In the genomic region with DNA sequence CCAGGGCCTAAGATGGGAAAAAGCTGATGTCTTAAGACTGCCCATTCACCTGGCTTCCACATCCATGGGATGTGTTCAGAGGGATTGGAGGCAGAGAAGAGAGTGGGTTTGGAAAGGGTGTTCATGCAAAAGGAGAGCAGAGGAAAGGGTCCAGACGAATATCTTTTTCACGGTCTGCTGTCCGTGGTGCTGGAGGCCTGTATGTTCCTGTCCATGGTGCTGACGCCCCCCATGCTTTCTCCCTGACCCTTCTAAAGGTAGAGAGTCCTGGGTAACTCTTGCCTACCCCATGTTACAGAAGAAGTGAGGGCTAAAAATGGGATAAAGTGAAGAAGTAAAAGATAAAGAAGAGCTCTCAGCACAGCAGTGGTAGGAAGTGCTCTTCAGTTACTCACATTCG, we compare ENCODE assay signal across 11 mouse cellular contexts. TPM values are rescaled to one million over a fixed set of nuclear protein-coding genes. Genes with fewer than 3 reads are reported as not detected.
DNase-seq lines count a peak whose midpoint lies in the region; ATAC-seq and TF ChIP-seq lines count a peak whose summit lies in the region.
"Had no signal": no experiment of that assay in that cellular context is flagged by ENCODE, and none has a peak within 500 bp of the region (broad histone marks: within the 10 kb centered on the region; RNA-seq: fewer than 3 reads in every experiment).

No protein-coding gene starts in this region.

- H3K4me2 ChIP-seq in lung, embryonic 14.5 days: no peak overlapping the region
- H3K4me2 ChIP-seq: heart, embryonic 15.5 days; liver, embryonic 15.5 days had no signal

- no peak for TF ChIP-seq CTCF in lung, embryonic 14.5 days (IDR thresholded peaks at IDR 0.05; ENCODE audit: low read depth)

- H3K27ac ChIP-seq in lung, embryonic 14.5 days (ENCODE audit: low read depth): no peak overlapping the region
- H3K27ac ChIP-seq: heart, embryonic 15.5 days; liver, embryonic 15.5 days had no signal

- WGBS in lung, embryonic 14.5 days: 9% methylated on average over 5 of the region's 5 CpGs

- H3K9me3 ChIP-seq in lung, embryonic 14.5 days (ENCODE audit: low read depth, low read length): no peaks in the 10 kb centered on the region
- H3K9me3 ChIP-seq: heart, embryonic 15.5 days; liver, embryonic 15.5 days had no signal

- no peaks in the 10 kb centered on the region for H3K36me3 ChIP-seq in lung, embryonic 14.5 days (ENCODE audit: insufficient read depth)
- H3K36me3 ChIP-seq: heart, embryonic 15.5 days; liver, embryonic 15.5 days had no signal

- ATAC-seq in CD4-positive, CD25-positive, alpha-beta regulatory T cell, adult 4 months: no peak
- no peak for ATAC-seq in lung, embryonic 14.5 days (ENCODE audit: insufficient read depth)

- H3K4me3 ChIP-seq in lung, embryonic 14.5 days (ENCODE audit: low read depth, low read length): no peak overlapping the region
- H3K4me3 ChIP-seq: heart, embryonic 15.5 days; liver, embryonic 15.5 days had no signal

- no peaks in the 10 kb centered on the region for H3K27me3 ChIP-seq in lung, embryonic 14.5 days (ENCODE audit: insufficient read depth, low read length)
- H3K27me3 ChIP-seq: heart, embryonic 15.5 days; liver, embryonic 15.5 days had no signal

- no peak overlapping the region for H3K9ac ChIP-seq in lung, embryonic 14.5 days
- H3K9ac ChIP-seq: heart, embryonic 15.5 days; liver, embryonic 15.5 days had no signal

- intact Hi-C loops in gastrocnemius, postnatal 14 days (cut with DNase I; ENCODE audit: low total_unique reads): no loop called here
- intact Hi-C loops in left cerebral cortex, postnatal 14 days (cut with DNase I): no loop called here

- no peaks in the 10 kb centered on the region for H3K4me1 ChIP-seq in lung, embryonic 14.5 days (ENCODE audit: insufficient read depth)
- H3K4me1 ChIP-seq: heart, embryonic 15.5 days had no signal

- peak; percentile 19 for DNase-seq in CD4-positive, CD25-positive, alpha-beta regulatory T cell, adult 2 months (ENCODE audit: low read depth, low spot score)
- DNase-seq in lung, embryonic 14.5 days: peak; percentile 65
- DNase-seq in lung, postnatal 36 days: no peak
- DNase-seq in embryo, embryonic 10.5 days (ENCODE audit: low spot score): peak; percentile 69
- peak; percentile 34 for DNase-seq in retina, postnatal 1 day
- DNase-seq in gastrocnemius, postnatal 14 days: no peak
- no peak for DNase-seq in left cerebral cortex, postnatal 14 days (ENCODE audit: low spot score in 2 of 2)
- DNase-seq: cerebellum, adult 11 months had no signal

RNA-seq across cellular contexts. Expression of a gene that starts 22.6 kb away (rescaled TPM):
- 1 to 10 TPM; 2.6 to 3.3 TPM for polyA plus RNA-seq in CD4-positive, CD25-positive, alpha-beta regulatory T cell, adult 4 months (2017; shearing (Covaris generic))
- polyA plus RNA-seq in lung, embryonic 14.5 days (2014; fragmentation: Nextera tagmentation; extraction: Ambion mirVana): not detected in 2 replicates
- total RNA-seq in gastrocnemius, postnatal 14 days (2021): not detected
- not detected for total RNA-seq in left cerebral cortex, postnatal 14 days (2021)

RNA-seq across cellular contexts. Expression of a gene that starts 26.6 kb away (rescaled TPM):
- 10 to 100 TPM in 1 of 2 experiments, 1 to 10 TPM in 1; 7.3 to 13.0 TPM for polyA plus RNA-seq in CD4-positive, CD25-positive, alpha-beta regulatory T cell, adult 4 months (2017; shearing (Covaris generic))
- polyA plus RNA-seq in lung, embryonic 14.5 days (2014; fragmentation: Nextera tagmentation; extraction: Ambion mirVana): 1.5 and 2.8 TPM in 2 replicates
- total RNA-seq in gastrocnemius, postnatal 14 days (2021): 1 to 10 TPM; 1.4 to 1.5 TPM
- total RNA-seq in left cerebral cortex, postnatal 14 days (2021): 100 to 1,000 TPM; 240 to 245 TPM

RNA-seq across cellular contexts. Expression of a gene that starts 44.6 kb away (rescaled TPM):
- polyA plus RNA-seq in CD4-positive, CD25-positive, alpha-beta regulatory T cell, adult 4 months (2017; shearing (Covaris generic)): under 1 TPM; 0.08 to 0.16 TPM
- polyA plus RNA-seq in lung, embryonic 14.5 days (2014; fragmentation: Nextera tagmentation; extraction: Ambion mirVana): 0.99 and 1.3 TPM in 2 replicates
- total RNA-seq in gastrocnemius, postnatal 14 days (2021): 1 to 10 TPM; 1.7 to 2.2 TPM
- 100 to 1,000 TPM; 113 to 120 TPM for total RNA-seq in left cerebral cortex, postnatal 14 days (2021)

RNA-seq across cellular contexts. Expression of a gene that starts 52.3 kb away (rescaled TPM):
- 100 to 1,000 TPM; 162 to 239 TPM for polyA plus RNA-seq in CD4-positive, CD25-positive, alpha-beta regulatory T cell, adult 4 months (2017; shearing (Covaris generic))
- polyA plus RNA-seq in lung, embryonic 14.5 days (2014; fragmentation: Nextera tagmentation; extraction: Ambion mirVana): 2.6 TPM in 2 replicates
- total RNA-seq in gastrocnemius, postnatal 14 days (2021): under 1 TPM; 0.55 to 0.66 TPM
- 1 to 10 TPM; 5.5 to 6.0 TPM for total RNA-seq in left cerebral cortex, postnatal 14 days (2021)

RNA-seq across cellular contexts. Expression of a gene that starts 52.4 kb away (rescaled TPM):
- 100 to 1,000 TPM; 181 to 200 TPM for polyA plus RNA-seq in CD4-positive, CD25-positive, alpha-beta regulatory T cell, adult 4 months (2017; shearing (Covaris generic))
- polyA plus RNA-seq in lung, embryonic 14.5 days (2014; fragmentation: Nextera tagmentation; extraction: Ambion mirVana): 137 and 146 TPM in 2 replicates
- 10 to 100 TPM; 58.8 to 66.1 TPM for total RNA-seq in gastrocnemius, postnatal 14 days (2021)
- total RNA-seq in left cerebral cortex, postnatal 14 days (2021): 10 to 100 TPM; 57.2 to 58.8 TPM

Comparison
In these comparisons a context has a peak if more than half of its experiments do, and no peak if none do; other contexts are left out.
1. DNase-seq: peak in CD4-positive, CD25-positive, alpha-beta regulatory T cell, adult 2 months (single experiment), lung, embryonic 14.5 days (single experiment), embryo, embryonic 10.5 days (single experiment) and retina, postnatal 1 day (single experiment); none in lung, postnatal 36 days (single experiment), gastrocnemius, postnatal 14 days (single experiment) and left cerebral cortex, postnatal 14 days (0 of 2).
2. RNA of a gene that starts 26.6 kb away (total RNA-seq): 240 to 245 TPM in left cerebral cortex, postnatal 14 days; 1.4 to 1.5 TPM in gastrocnemius, postnatal 14 days; every median in the first group is over 10 times any median in the second.
3. RNA of a gene that starts 44.6 kb away (total RNA-seq): 113 to 120 TPM in left cerebral cortex, postnatal 14 days; 1.7 to 2.2 TPM in gastrocnemius, postnatal 14 days; every median in the first group is over 10 times any median in the second.